Mouse (Mus musculus) olfactory bulb, adult 2 months (tissue): ENCODE measurements around the gene Ankrd33b. TPM values are rescaled to one million over a fixed set of nuclear protein-coding genes. Genes with fewer than 3 reads are reported as not detected.

ENCODE experiments used
- H3K27ac ChIP-seq: fragments of 200-500 bp; 2 replicates; pipeline ENCODE4 v1.5.1; 2012; ENCODE audit warnings: low read depth, low read length; ENCODE audit not compliant: insufficient read depth
- H3K4me1 ChIP-seq: fragments of 200-500 bp; 2 replicates; pipeline ENCODE4 v1.6.1; 2012; ENCODE audit warnings: low read length; ENCODE audit not compliant: control insufficient read depth, insufficient read depth
- H3K4me3 ChIP-seq: fragments of 200-500 bp; 2 replicates; pipeline ENCODE4 v1.5.1; 2012; ENCODE audit warnings: mild to moderate bottlenecking, low read depth, low read length, moderate library complexity; ENCODE audit not compliant: insufficient read depth
- CTCF ChIP-seq: fragments of 200-500 bp; IDR thresholded peaks from 2 replicates; pipeline ENCODE4 v1.5.1; 2012; ENCODE audit warnings: low read depth, mild to moderate bottlenecking, low read length, moderate library complexity; ENCODE audit not compliant: insufficient read depth
- POLR2A ChIP-seq: fragments of 200-500 bp; IDR thresholded peaks from 2 replicates; pipeline ENCODE4 v1.6.1; 2012; ENCODE audit warnings: mild to moderate bottlenecking, low read depth, low read length, moderate library complexity; ENCODE audit not compliant: insufficient read depth
- WGBS: fragments of 180-500 bp; shearing (Covaris S2); methylation state at CpG from one replicate; pipeline ENCODE4 v1.1.7; 2018; 5-methylcytosine and 5-hydroxymethylcytosine counted together
- polyA plus RNA-seq: library from polyadenylated mRNA; stranded (reverse); fragments of >200 nt; gene quantifications from 2 replicates; pipeline ENCODE4 v1.2.4, GENCODE M21; 2012; ENCODE audit warnings: low replicate concordance; ENCODE audit not compliant: missing spikeins, insufficient read depth, insufficient read length

Ankrd33b gene
- polyA plus RNA-seq, 1 experiment = not detected

GRCm38 (mm10) chr15:31381936-31382468, 14.5 kb upstream of the Ankrd33b start:
- WGBS = 59% methylated on average over 11 of the region's 11 CpGs
- TF ChIP-seq CTCF (no peak), POLR2A (no peak)
- Histone ChIP-seq H3K27ac (no peak overlapping the region), H3K4me1 (peaks cover 5% of the 10 kb centered on the region; the same call in 1 of the 2 replicates), H3K4me3 (no peak overlapping the region)

GRCm38 (mm10) chr15:31379471-31379870, 11.9 kb upstream of the Ankrd33b start:
- Histone ChIP-seq H3K27ac (no peak overlapping the region), H3K4me3 (no peak overlapping the region), H3K4me1 (peaks cover 11% of the 10 kb centered on the region)
- WGBS = 87% methylated on average over 3 of the region's 3 CpGs
- TF ChIP-seq POLR2A = no peak
- no peak for TF ChIP-seq CTCF

DNA sequence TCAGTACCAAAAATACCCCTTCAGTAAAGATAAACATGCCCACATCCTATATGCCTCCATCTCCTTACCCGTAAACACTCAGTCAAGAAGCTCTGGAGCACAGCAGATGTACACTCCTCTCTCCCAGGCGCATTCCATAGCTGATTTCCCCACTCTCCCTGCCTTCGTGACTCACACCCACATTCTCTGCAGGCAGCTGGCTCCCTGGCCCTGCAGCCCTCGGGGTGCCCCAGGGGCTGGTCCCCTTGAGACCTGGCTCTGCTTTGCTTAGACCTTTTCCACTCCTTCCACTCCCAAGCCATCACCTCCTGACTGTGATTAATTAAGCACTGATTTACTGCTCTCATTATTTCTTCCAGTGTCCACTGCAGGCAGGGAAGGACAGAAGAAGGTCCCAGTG, 7.7 kb upstream of the Ankrd33b start:
- 25% methylated on average over 4 of the region's 4 CpGs for WGBS
- Histone ChIP-seq H3K27ac (peak overlapping the region; percentile 39), H3K4me1 (peaks cover 14% of the 10 kb centered on the region), H3K4me3 (no peak overlapping the region)
- TF ChIP-seq CTCF = no peak
- TF ChIP-seq POLR2A = no peak

- Histone ChIP-seq H3K4me3 (no peak overlapping the region), H3K27ac (no peak overlapping the region), H3K4me1 (peaks cover 25% of the 10 kb centered on the region)
- WGBS = 56% methylated on average over 12 of the region's 12 CpGs
- TF ChIP-seq POLR2A (no peak), CTCF (no peak)
These were observed 1.6 kb upstream of the Ankrd33b start for GRCm38 (mm10) chr15:31369125-31369612.

GRCm38 (mm10) chr15:31368556-31368955, 1.0 kb upstream of the Ankrd33b start:
- Histone ChIP-seq H3K4me1 (peaks cover 22% of the 10 kb centered on the region), H3K27ac (no peak overlapping the region), H3K4me3 (no peak overlapping the region)
- no peak for TF ChIP-seq CTCF
- TF ChIP-seq POLR2A = no peak
- 49% methylated on average over 8 of the region's 8 CpGs for WGBS

- Histone ChIP-seq H3K27ac (peak overlapping the region; percentile 74), H3K4me1 (peaks cover 18% of the 10 kb centered on the region), H3K4me3 (peak overlapping the region; percentile 93)
- under 1% methylated on average over 72 of the region's 72 CpGs for WGBS
- 0 out of 2 replicates have a peak, but pooled peaks have one; percentile 22 for TF ChIP-seq POLR2A
- TF ChIP-seq CTCF = no peak
These were observed 688 bp downstream of the Ankrd33b start for GRCm38 (mm10) chr15:31366596-31367480.

DNA sequence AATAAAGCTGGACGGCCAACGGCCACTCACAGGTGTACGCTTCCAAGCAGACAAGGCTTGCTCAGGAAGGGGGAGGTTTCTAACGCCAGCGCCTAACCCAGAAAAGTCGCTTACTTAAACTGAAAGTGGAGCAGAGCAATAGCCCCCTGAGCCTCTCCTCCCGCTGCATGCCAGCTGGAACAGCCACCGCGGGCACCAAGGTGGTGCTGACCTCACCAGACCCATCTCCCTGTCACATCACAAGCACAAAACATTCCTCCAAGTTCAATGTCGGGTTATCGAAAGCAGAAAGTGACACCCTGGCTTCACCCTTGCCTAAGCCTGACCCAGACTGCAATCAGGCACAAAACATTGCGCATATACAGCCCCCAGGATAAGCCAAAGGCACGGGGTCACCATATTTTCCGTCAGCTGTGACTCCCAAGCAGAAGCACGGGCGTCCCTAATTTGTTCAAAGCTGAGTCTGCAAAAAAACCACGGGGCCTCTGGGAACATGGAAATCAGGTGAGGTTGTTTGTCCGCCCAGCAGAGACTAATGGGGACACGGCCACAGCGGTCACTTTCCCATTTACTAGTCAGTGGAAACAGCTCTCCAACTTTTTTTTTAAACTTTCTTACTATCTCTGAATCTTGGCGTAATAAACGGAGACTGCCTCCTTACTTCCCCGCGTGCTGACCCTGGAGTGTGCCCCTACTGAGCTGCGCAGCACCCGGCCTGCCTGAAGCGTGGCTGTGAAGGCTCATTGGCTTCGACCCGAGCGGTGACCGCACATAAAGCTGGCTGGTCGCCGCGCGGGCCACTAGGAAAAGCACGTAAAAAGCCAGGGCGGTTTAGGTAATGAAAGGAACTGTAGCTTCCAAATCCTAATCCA, 1.6 kb downstream of the Ankrd33b start:
- H3K4me3 ChIP-seq = peak overlapping the region; percentile 93
- peaks cover 22% of the 10 kb centered on the region for H3K4me1 ChIP-seq
- WGBS = 6% methylated on average over 37 of the region's 37 CpGs
- H3K27ac ChIP-seq = peak overlapping the region; percentile 74
- TF ChIP-seq POLR2A (no peak), CTCF (no peak)

- Histone ChIP-seq H3K27ac (no peak overlapping the region), H3K4me1 (peaks cover 22% of the 10 kb centered on the region), H3K4me3 (peak overlapping the region; percentile 93)
- 30% methylated on average over 11 of the region's 11 CpGs for WGBS
- TF ChIP-seq CTCF (no peak), POLR2A (no peak)
These were observed 2.3 kb downstream of the Ankrd33b start for GRCm38 (mm10) chr15:31365041-31365719.
